Mouse (Mus musculus) lung, postnatal 25 days (tissue): ENCODE measurements at regions not wholly inside any gene's neighbourhood (a gene's known extent, or its start where the extent isn't known, plus 50 kb on each side); places are given as distances from the start of the nearest gene placed in this dataset.
A peak's percentile ranks its signal among the peaks of the same experiment; 100 is the strongest.

Experiments
- DNase-seq: peaks from one replicate; pipeline ENCODE4 v3.0.0; 2022; ENCODE audit warnings: low spot score

DNA sequence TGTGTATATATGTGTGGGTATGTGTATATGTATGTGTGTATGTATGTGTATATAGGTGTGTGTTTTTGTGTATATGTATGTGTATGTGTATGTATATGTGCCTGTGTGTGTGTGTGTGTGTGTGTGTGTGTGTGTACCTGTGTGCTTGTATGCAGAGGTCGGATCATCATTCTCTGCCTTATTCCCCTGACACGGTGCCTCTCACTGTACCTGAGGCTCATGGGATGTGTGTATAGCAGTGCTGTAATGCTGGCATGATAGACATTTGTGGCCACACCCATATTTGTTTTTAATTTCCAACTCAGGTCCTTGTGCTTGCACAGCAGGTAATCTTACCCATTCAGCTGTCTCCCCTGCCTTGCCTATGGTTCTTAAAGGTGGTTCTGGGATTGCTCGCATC lies 402.1 kb upstream of the Tmpo start:
- DNase-seq, result no peak

DNA sequence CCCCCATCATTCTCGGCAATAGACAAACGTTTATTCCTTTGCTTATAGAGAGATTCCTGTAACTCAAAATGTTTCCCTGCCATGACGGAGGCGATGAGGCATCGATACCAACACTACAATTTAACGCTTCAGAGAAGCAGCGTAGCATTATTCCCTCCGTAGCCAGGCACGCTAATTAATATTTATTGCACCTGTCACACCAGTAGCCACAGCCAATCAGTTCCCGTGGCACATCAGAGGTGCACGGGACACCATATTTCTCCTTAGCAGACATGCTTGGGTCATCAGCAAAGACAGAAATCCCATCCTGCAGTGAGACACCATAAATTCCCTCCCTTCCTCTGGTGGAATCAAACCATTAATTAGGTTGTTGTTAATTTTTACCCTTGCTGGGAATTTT lies 399.8 kb upstream of the Tmpo start:
- DNase-seq, result no peak

DNA sequence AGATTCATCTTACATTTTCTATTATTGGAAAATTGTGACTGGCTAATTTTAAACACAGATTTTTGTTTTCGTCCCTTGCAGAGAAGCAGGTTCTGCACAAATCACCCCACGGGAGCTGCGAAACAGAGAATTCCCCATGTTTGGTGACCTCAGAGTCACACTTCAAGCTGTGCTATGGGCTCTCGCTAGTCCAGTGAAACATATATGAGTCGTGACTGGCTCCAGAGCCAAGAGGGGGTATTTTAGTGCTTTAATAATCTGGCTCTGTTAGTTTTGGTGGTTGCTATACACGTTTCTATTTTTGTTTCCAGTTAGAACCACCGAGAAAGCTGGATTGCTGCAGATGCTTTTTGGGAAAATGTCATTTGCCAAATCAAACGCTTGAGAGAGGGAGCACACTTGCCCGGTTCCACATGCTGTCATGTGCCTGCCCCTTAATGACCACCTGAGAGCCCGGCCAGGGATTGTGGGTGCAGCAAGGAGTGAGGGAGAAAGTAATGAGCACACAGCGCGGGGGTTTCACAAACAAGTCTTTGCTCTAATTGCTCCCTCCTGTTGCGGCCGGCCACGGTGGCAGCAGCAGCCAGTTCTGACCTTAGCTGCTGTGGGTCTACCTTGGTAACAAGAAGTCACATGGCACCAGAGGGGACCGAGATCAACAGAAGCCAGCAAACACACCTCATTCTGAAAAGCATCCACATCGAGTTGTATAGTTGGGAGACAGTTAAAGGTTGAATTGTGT lies 394.4 kb upstream of the Tmpo start:
- DNase-seq, result no peak

DNA sequence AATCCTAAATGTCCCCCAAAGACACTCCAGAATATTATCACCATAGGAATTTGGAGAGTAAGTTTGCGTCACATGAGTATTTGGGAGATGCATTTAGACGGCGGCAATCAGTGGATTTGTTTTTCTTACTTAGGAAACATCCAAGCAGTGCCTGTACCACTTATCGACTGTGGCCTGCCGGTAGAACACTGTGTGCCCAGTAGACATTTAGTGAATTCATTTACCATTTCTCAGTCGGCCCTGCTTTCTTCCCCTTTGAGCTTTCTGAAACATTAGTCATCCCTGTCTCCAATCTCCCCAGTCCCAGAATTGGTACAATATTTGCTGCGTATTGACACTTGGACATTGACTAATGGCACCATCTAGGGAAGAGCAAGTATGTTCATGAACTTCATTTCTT lies 391.7 kb upstream of the Tmpo start:
- no peak for DNase-seq

DNA sequence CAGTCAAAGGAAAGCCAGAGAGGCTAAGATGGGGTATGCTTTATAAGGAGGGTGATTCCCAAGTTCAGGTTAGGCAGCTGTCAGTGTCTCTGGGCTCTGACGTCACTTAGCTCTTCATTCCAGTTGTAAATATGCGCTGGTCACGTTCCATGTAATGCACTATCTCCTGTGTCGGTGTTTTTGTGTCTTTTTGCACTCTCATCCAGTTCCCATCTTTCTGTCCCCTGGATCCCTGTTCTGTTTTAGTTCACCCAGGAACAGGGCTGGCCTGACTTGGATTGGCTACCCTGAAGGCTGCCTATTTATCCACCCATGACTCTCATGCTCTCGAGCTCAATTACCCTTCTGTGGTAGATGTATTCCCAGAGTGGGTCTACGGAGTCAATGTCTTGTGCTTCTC lies 387.9 kb upstream of the Tmpo start:
- DNase-seq, result no peak

DNA sequence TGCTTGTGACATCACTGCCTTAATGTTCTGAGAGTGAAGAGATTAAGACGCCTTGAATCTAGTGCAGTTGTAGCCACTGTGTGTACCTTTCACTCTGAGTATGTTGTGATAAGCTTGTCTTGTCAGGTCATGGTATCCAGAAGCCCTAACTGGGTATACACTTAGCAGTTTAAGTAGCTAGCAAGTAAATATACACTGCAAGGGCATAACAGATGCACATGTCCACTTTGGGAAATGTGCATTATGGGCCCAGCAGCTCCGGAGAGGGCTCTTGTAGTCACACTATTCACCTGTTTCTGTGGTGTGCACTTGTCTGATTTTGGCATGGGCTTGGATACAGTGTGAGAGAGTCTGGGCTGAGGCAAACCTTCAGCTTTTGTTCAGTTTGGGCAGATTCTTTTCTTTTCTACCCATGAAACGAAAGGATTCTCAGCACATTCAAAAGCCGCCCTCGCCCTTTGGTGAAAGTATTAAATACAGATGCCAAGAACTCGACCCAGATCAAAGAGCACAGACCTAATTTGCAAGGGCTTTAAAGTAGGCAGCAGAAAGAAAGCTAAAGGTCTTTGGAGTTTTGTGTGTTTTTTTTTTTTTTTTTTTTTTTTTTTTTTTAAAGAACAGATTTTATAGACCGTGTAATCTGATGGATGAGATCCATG lies 385.1 kb upstream of the Tmpo start:
- no peak for DNase-seq

DNA sequence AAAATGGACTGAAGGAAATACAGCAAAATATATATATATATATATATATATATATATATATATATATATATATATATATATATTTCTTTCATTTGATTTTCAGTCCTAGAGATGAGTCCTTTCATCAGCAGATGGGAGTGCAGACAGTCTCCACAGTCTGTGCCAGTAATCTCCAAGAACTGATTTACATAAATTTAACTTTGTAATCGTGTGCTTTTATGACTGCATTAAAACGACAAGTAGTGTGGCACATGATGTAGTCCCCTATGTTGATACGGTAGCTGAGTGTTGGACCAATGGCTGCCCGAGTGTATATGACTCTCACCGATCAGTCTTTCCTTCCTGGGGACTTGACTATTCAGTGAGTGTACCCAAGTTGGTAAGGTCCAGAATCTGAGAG lies 378.2 kb upstream of the Tmpo start:
- DNase-seq, result no peak

DNA sequence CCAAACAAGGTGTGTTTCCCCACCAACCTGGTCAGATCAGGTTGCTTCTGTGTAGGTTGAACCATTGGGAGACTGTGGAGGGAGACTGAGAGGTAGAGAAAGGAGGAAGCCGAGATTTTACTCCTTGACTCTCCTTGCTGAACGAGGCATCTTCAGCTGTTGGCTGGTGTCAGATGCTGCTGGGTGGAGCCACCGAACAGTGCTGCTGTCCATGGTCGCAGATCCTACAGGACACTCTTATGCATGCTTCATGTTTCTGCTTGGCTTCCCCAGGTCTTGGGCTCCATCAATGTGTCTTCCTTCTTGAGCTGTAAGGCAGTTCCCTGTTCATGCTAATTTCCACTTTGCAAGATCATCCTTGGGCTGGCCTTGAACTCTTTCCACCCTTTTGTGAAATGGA lies 367.0 kb upstream of the Tmpo start:
- no peak for DNase-seq

DNA sequence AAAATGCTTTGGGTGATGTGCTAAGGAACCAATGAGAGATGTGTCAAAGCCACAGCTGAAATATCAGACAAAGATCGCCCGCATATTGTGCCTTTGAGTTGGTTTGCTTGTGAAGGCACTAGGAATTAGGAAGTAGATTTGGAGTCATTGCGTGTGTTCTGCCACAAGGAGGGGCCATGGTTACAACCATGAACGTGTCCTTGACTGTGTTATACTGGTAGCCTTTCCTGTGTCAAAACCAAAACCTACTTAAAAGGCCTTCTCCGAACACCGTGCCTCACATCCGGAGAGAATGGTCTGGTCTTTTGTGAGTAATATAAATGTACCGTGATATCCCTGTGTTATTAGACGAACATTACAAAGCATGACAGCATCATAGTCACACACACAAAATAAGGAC lies 365.0 kb upstream of the Tmpo start:
- peak; percentile 3 for DNase-seq

DNA sequence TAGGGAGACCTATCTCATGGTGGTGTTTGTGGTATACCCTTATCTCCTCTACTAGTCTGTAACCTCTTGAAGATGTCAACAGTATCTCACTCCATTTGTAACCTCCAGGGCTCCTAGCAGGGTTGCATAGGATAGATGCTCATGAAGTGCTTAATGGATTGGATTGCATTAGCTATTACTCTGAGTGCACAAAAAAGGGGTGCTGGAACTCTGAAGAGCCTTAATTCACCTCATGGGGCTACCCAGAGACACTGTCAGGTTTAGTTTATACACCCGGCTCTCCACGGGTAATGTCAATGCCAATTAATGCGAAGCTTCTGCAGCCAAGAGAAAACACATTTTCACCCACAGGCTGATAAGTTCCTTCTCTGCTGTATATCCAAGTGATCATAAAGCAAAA lies 364.3 kb upstream of the Tmpo start:
- no peak for DNase-seq

DNA sequence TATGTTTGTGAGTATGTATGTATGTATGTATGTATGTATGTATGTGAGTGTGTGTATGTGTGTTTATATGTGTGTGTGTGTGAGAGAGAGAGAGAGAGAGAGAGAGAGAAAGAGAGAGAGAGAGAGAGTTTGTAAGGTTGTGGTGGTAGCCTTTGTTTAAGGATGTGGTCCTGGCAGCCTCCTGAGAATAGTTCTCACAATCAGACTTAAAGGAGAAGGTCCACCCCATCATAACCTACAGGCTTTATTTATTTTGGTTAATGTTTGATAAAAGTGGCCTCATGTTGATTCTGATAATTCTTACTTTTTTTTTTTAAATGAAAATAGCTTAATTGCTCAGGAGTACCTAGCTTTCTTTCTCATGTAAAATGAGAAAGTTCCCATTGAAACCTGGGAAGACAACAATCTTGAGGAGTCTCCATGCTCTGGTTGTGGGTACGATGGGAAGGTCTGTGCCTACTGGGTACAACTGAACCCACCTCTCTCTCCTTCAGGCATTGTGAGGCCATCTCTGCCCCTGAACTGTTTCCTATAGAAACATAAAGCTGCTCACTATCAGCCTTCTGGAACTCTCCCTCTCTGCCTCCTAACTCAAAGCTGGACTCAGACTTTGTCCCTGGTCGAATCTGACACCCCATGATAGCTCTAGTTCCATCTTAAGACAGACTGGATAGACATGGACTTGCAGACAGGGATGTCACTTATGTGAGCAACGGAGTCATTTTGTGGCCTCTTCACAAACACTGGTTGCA lies 362.2 kb upstream of the Tmpo start:
- DNase-seq, result no peak

DNA sequence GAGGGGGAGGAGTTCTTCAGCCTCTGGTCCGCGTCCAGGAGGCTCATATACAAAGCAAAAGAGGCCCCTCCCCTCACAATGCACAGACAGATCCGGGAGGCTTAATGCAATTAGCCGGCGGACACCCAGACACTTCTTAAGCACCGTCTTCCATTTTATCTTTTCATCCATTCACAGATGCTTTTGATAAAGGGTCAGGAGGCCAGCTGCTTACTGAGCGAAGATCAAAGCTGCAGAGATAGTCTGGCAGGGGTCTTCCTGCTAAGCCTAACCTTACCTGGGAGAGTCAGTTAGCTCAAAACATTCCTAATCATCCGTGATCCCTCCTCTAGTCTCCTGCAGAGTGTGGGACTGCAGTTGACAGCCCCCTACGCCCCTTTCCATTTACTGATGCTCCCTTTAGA lies 361.1 kb upstream of the Tmpo start:
- DNase-seq, result no peak

DNA sequence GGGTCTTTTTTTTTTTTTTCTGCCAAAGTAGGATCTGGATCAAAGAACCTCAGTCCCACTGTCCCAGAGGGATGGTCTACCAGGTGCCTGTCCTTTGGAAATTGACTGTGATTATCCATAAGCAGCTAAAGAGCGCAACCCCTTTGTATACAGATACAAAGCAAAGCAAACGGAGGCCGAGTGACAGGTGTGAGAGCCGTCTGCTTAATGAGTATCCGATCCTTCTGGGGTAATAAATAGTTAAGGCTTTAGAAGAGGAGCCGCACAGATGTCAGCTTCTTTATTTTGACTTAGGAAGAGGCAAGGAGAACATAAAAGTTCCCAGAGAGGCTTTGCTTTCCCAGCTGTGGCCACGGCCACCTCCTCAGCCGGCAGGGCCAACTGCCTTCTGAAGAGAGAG lies 356.1 kb upstream of the Tmpo start:
- no peak for DNase-seq

DNA sequence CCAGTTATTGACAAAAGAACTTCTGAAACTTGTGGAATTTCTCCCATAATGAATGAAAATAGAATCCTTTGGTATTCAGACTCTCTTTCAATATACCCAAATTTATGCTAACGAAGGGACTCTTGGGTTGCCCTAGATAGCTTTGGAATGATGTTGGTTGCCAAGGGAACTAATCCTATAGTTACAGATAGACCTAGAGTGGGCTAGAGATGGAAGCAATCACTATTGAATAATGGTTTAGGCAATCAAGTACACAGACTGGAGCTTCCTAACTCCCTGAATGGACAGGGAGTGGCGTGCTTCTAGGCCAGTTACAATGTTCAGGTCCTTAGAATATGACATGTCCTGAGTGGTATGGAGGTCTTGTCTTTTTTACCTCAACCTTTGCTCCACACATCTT lies 354.3 kb upstream of the Tmpo start:
- no peak for DNase-seq

DNA sequence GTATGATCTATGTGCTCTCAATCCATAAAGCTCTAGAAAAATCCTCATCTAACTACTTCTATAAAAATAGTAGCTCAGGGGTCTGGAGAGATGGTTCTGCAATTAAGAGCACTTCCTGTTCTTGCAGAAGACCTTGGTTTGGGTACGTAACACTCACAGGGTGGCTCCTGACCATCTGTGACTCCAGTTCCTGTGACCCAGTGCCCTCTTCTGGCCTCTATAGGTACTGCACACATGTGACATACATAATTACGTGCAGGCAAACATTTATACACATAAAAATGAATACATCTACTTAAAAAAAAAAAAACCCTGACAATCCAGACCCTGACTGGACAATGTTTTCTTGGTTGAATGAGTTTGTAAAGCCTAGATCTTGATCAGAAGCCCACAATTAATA lies 347.2 kb upstream of the Tmpo start:
- DNase-seq, result no peak

DNA sequence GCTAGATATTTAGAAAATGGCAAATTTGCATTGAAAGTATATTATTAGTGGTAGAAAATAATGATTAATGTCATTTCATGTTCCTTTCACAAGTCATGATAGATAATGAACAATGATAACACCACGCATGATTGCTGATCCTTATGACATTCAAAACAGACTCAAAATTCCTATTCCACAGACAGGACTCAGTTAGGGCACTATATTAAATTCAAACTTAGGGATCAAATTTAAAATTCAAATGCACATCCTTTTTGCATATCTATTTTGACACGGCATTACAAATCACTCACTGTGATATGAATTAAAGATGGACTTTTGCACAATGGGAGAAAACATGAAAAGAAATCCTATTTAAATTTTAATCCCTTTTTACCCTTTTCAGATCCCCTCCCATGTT lies 340.1 kb upstream of the Tmpo start:
- no peak for DNase-seq

DNA sequence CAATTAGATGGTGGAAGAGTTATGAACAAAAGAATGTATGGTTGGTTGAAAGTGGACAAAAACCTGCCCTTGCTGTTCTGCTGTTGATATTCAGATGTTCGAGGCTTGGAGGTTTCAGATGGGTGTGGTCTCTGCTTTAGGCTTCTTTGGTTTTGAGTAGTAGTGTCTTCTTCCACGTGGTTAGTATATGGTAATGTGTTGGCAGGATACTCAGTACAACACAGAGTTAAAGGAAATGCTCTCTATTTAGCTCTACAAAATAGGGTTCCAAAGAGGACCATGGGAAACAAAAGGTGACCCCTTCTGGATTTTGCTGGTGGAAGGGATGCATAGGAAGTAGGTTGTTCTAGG lies 333.9 kb upstream of the Tmpo start:
- DNase-seq, result no peak

DNA sequence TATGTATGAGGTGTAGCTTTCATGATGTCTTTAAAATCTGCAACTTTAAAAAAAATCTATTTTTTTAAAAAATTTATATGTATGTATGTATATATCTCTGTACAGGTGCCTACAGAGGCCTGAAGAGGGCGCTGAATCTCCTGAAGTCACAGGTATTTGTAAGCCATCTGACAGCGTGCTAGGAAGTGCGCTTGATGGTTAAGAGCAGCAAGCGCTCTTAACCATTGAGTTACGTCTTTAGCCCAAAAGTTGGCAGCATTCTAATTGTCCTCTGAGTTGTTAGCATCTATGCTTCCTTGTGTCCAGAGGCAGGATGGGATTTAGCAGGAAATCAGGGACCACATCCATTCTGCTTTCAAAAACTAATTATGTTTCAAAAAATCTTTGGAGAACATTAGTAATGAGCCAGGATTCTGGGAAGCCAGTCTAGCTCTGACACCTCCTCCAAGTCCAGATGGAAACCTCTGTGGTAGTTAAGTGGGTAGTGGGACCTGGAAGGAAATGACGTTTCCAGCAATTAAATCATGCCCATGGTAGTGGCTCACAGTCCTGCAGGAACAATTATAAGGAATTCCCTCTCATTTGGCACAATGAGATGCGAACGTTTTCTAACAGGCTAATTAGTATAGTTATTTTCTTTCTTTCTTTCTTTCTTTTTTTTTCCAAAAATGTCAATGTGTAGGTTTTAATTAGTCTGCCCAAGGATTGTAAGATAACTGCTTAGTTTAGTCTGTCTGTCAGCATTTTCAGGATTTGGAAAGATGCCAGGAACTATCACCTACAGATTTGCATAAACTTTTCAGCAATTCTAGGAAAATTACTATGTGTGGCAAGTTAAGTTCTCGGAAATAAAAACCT lies 333.3 kb upstream of the Tmpo start:
- no peak for DNase-seq

DNA sequence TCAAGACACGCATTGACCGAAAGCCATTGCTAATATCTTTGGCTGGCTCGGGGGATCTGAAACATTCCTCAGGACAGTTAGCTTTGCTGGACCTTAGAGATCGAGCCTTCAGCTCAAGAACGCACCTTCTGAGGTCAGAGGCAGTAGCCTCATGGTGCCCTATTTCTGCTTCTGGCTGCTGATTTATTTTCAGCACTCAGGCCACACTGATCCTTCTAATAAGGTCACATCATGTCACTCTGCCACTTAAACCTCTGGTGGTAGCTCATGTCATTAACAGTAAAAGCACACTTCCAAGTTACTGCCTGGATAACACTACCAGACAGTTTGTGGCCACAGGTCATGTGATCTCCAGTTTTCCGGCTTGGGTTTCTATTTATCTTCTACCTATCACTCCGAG lies 325.9 kb upstream of the Tmpo start:
- DNase-seq, result no peak

DNA sequence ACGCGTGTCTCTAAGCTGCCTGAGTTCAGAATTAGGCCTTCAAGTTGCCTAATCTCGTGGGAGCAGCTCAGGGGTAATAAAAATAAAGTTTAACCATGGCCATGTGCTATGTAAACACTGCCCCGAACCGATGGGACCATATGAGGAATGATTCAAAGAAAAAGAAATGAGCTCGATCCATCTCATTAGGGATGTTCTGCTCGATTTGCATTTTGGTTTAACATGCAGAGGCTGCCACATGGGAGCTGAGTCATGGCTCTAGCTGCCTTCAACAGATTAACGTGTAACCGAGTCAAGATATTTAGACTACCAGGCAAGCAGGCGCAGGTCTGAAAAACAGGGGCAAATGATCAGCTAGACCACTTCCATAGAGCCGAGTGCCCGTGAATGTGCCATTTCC lies 323.8 kb upstream of the Tmpo start:
- no peak for DNase-seq

DNA sequence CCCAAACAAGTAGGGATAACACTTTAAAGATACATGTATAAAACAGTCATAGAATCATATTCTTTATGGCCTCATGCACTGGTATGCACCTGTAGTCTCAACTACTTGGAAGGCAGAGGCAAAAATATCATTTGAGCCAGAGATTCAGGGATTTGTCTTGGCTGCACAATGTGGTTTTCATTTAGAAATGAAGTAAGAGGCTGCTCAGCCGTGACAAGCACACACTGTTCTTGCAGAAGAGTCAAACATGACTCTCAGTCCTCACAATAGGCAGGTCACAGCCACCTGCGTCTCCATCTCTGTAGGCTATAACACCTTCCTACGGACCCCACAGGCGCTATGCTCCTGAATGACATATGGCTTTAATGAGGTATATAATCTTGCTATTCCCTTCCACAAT lies 317.4 kb upstream of the Tmpo start:
- DNase-seq, result no peak

DNA sequence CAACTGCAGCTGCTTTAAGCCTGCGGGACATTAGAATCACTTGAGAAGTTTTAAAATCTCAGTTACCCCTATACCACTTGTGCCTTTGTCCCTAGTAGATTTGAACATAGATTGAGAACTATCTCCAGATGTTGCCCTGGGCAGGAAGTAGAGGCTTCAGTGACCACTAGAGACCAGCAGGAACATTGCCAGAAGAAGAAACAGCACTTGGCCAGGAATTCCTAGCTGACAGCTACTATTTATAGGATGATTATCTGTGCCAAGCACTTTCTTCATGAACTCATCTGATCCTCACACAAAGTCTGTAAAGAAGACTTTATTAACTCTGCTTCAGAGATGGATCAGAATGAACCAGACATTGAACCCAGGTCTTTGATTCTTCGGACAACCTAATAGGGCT lies 283.6 kb upstream of the Tmpo start:
- peak; percentile 16 for DNase-seq
